Mouse (Mus musculus) cerebellum, adult 2 months (tissue): Measurements from ENCODE around the gene Poldip2.

Experiments
- CTCF ChIP-seq: fragments of 200-500 bp; IDR thresholded peaks from 2 replicates; pipeline ENCODE4 v1.5.1; 2011; ENCODE audit warnings: low read depth, mild to moderate bottlenecking, control low read depth, low read length, moderate library complexity, borderline replicate concordance; ENCODE audit not compliant: insufficient read depth
- POLR2A ChIP-seq: fragments of 200-500 bp; IDR thresholded peaks from 2 replicates; pipeline ENCODE4 v1.6.1; 2011; ENCODE audit warnings: low read length, control low read depth, borderline replicate concordance; ENCODE audit not compliant: insufficient read depth

- no peak for TF ChIP-seq CTCF
- no peak for TF ChIP-seq POLR2A
These were observed 48.5 kb upstream of the Poldip2 start for GRCm38 (mm10) chr11:78463286-78464036.
